Mouse (Mus musculus) c-Kit-positive CD71-positive TER-119-positive erythroid progenitor cells, embryonic 14.5 days (primary cell): ENCODE measurements around the gene Rnf182.

Source experiments
- DNase-seq: peaks from one replicate; pipeline ENCODE4 v3.0.0-alpha.2; 2013; ENCODE audit warnings: low spot score

Gene Rnf182

GRCm38 (mm10) chr13:43615577-43616254, at the start of gene Rnf182:
TSS of gene Rnf182 (plus strand) at chr13:43615710.
- peak; percentile 8 for DNase-seq

DNA sequence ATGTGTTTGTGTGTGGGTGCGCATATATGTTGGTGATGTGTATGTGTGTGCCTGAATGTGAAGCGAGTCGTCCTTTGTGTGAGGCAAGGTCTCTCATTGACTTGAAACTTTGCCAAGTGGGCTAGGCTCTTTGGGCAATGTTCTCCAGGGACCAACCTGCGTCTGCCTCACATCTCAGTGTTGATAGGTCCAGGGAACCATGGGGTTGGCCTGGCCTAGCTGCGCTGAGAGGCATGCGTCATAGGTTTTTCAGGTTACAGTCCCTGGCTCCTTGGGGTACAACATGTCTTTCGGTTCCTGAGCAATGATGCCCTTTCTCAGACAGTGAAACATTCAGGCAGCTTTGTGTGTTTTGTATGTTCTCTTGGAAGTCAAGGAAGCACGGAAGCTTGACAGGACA, 49.3 kb upstream of the Rnf182 start:
- no peak for DNase-seq

DNA sequence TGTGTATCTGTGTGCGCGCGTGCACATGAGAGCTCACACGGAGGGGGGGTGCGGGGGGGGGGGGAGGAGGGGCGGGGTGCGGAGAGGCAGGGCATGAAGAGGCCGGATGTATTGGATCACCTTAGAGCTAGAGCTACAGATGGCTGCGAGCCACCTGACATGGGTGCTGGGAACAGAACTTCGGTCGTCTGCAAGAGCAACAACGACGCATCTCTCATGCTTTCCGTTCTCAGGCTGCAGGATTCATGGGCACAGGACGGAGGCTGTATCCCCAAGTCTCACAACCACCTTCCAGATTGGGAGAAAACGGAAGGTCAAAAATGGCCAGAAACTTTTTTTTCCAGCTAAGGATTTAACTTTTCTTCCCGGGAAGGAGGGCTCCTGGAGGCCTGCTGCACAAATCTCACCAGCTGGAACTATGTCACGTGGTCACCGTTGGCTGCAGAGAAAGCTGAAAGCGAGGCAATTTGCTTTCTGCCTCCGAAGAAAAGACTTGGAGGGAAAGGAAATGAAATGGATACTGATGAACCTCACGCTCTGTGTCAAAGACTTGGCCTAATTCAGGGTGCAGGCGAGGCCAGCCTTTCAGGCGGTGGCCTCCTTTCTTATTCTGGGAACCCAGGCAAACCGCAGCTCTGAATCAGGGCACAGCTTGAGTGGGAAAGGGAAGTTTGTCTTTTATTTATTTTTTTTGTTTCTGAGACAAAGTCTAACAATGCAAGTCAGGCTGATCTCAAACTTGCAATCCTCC, 48.2 kb upstream of the Rnf182 start:
- DNase-seq, result no peak

DNA sequence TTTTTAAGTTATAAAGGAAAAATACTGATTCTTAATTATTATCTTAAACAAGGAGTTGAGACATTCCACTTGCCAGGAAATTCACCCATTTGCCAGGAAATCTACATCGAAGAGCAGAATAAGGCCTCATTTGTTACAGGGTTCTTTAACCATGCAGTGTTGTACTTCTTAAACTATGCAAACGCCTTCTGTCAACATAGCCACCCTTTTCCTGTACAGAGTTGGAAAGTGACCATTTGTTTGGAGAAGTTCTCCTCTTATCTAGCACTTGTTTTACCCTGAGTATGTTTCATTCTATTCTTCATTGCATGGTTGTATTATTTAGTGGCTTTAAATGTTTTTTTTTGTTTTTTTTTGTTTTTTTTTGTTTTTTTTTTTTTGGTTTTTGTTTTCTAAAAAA, 41.5 kb upstream of the Rnf182 start:
- DNase-seq, result no peak

GRCm38 (mm10) chr13:43575431-43575830, 40.1 kb upstream of the Rnf182 start:
- DNase-seq, result no peak

GRCm38 (mm10) chr13:43577254-43577653, 38.3 kb upstream of the Rnf182 start:
- peak; percentile 25 for DNase-seq

GRCm38 (mm10) chr13:43577766-43578165, 37.7 kb upstream of the Rnf182 start:
- no peak for DNase-seq

- peak; percentile 27 for DNase-seq
Observed at GRCm38 (mm10) chr13:43579740-43580139, 35.8 kb upstream of the Rnf182 start.

- DNase-seq, result no peak
Observed at GRCm38 (mm10) chr13:43580661-43581060, 34.8 kb upstream of the Rnf182 start.

- no peak for DNase-seq
Observed at GRCm38 (mm10) chr13:43582961-43583360, 32.5 kb upstream of the Rnf182 start.

DNA sequence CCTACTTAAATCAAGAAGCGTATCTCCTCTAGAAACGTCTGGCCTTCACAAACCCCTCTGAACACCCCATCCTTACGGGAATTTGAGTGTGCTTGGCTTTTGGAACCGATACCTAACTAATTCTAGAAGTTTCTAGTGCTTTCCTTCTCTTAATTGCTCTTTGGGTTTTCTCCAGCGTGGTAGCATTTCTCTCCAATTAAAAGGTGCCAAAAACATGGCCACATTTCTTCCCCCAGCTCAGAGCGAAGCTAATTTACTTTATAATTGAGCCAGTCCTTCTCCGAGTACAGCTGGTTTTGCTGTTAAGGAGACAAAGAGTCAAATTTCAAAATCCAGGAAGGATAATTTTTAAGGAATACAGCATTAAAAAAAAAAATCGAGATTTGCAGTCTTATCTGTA, 32.0 kb upstream of the Rnf182 start:
- no peak for DNase-seq

GRCm38 (mm10) chr13:43585335-43585734, 30.2 kb upstream of the Rnf182 start:
- no peak for DNase-seq

DNA sequence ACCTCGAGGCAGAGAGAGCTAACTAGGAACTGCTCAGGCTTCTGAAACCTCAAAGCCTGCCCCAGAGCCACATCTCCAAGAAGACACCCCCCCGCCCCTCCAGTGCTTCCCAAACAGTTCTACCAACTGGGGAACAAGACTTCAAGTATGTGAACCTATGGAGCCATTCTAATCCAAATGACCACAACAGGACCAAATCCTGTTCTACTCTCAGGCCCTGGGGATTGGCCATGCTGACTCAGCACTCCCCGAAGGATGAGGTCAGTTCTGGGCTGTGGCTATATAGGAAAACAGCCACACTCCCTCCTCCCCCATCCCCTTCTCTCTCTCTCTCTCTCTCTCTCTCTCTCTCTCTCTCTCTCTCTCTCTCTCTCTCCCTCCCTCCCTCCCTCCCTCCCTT, 28.5 kb upstream of the Rnf182 start:
- no peak for DNase-seq

GRCm38 (mm10) chr13:43587844-43588840, 27.4 kb upstream of the Rnf182 start:
- no peak for DNase-seq

DNA sequence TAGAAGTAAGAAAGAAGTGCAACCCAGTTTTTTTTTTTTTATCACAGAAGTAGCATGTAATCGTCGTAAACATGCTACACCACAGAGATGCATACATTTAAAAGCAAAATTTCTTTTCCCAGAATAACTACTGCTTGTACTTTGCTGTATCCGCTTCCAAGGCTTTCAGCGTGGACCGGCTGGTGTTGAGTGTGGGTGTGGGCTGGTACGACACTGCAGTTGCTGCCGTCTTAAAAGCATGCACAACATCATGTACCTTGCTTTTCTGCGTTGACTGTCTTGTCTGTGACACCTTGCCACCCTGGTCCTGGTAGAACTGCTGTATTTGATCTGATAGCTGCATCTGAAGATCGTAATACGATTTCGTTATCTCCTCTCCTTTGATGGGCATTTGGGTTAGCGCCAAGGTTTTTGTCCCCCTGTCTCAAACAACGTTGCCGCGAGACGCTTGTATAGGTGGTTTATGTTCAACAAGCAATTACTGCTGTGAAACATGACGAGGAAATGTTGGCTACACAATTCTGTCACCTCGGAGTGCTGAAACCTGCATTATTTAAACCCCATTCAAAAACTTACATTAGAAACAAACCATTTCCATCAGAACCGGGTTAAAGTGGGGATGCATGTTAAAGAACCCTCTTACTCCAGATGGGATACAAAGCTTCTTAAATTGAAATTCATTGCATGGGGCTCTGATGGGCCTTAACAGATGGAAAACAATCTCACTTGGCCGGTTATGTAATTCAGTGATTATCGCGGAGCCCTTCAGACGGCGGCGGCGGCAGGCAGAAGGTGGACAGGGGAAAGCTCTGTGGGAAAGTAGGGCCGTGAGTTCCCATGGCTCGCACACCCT, 23.5 kb upstream of the Rnf182 start:
- DNase-seq, result no peak

GRCm38 (mm10) chr13:43592681-43593068, 22.8 kb upstream of the Rnf182 start:
- no peak for DNase-seq

DNA sequence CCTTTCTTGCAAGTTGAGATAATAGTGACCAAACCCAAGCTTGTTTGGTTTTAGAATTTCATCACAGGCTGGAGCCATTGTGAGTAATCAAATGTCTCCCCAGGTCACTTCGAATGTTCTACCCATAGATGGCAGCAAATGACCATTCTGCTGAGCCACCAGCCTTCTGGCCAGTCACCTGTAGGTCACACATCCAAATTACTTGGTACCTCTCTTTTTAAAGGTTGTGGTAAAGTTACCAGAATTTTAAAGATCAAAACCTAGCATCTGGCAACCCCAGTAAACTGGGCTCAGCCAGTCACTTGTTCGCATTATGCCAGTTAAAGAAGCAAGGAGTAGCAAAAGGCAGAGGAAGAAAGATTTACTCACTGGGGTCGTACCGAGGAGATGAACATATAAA, 19.6 kb upstream of the Rnf182 start:
- DNase-seq, result peak; percentile 11

DNA sequence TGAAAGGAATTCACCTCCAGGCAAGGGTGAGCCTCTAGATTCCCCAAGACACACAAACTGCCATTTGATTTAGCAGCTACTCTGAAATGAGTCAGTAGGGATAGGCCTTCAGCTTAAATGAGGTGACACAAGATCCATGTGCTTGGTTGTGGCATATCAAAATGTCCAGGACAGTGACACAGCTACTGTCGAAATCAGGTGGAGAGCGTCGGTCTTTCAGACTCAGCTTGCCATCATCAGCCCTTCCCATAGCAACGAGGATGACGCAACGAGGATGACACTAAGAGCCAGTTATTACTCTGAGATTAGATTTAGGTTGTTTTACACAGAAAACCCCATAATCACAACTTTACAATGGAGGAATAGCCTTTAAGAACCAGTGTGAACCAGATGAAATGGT, 14.5 kb upstream of the Rnf182 start:
- no peak for DNase-seq

GRCm38 (mm10) chr13:43602440-43602839, 13.1 kb upstream of the Rnf182 start:
- no peak for DNase-seq

- DNase-seq, result no peak
Observed at GRCm38 (mm10) chr13:43603042-43603441, 12.5 kb upstream of the Rnf182 start.

GRCm38 (mm10) chr13:43608854-43609253, 6.7 kb upstream of the Rnf182 start:
- DNase-seq, result no peak

DNA sequence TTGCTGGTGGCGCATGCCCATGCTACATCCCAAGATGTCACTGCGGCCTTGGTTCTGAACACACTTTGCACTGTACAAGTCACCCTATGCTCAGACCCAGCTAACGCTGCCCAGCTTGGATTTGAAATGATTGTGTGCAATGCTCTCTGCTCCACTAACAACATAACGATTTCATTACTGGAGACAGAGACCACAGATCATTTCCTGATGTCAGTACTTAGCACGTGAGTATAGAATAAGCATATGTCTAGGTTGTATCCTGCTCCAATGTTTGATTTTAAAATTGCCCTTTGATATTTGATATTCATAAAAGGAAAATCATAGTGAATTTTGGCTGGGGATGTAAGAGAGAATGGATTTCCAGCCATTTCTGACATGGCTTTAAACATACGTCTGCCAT, 3.5 kb upstream of the Rnf182 start:
- DNase-seq, result no peak
